Mouse (Mus musculus) olfactory bulb, adult 2 months (tissue): ENCODE results near the gene Bckdk. TPM values are rescaled to one million over a fixed set of nuclear protein-coding genes. Genes with fewer than 3 reads are reported as not detected.

Experiments
- H3K27ac ChIP-seq: fragments of 200-500 bp; 2 replicates; pipeline ENCODE4 v1.5.1; 2012; ENCODE audit warnings: low read depth, low read length; ENCODE audit not compliant: insufficient read depth
- H3K4me1 ChIP-seq: fragments of 200-500 bp; 2 replicates; pipeline ENCODE4 v1.6.1; 2012; ENCODE audit warnings: low read length; ENCODE audit not compliant: control insufficient read depth, insufficient read depth
- H3K4me3 ChIP-seq: fragments of 200-500 bp; 2 replicates; pipeline ENCODE4 v1.5.1; 2012; ENCODE audit warnings: mild to moderate bottlenecking, low read depth, low read length, moderate library complexity; ENCODE audit not compliant: insufficient read depth
- CTCF ChIP-seq: fragments of 200-500 bp; IDR thresholded peaks from 2 replicates; pipeline ENCODE4 v1.5.1; 2012; ENCODE audit warnings: low read depth, mild to moderate bottlenecking, low read length, moderate library complexity; ENCODE audit not compliant: insufficient read depth
- POLR2A ChIP-seq: fragments of 200-500 bp; IDR thresholded peaks from 2 replicates; pipeline ENCODE4 v1.6.1; 2012; ENCODE audit warnings: mild to moderate bottlenecking, low read depth, low read length, moderate library complexity; ENCODE audit not compliant: insufficient read depth
- WGBS: fragments of 180-500 bp; shearing (Covaris S2); methylation state at CpG from one replicate; pipeline ENCODE4 v1.1.7; 2018; 5-methylcytosine and 5-hydroxymethylcytosine counted together
- polyA plus RNA-seq: library from polyadenylated mRNA; stranded (reverse); fragments of >200 nt; gene quantifications from 2 replicates; pipeline ENCODE4 v1.2.4, GENCODE M21; 2012; ENCODE audit warnings: low replicate concordance; ENCODE audit not compliant: missing spikeins, insufficient read depth, insufficient read length

Bckdk gene
- polyA plus RNA-seq, 1 experiment = not detected

GRCm38 (mm10) chr7:127876041-127876466 lies 27.8 kb upstream of the Bckdk start, which contains the start of gene Zfp646:
Zfp646 (plus strand) TSS chr7:127876221.
- Histone ChIP-seq H3K27ac (peak within 1 kb of the TSS; percentile 86), H3K4me3 (peak within 1 kb of the TSS; percentile 90), H3K4me1 (peaks cover 3% of the 10 kb centered on the region; the same call in 1 of the 2 replicates)
- TF ChIP-seq CTCF (no peak), POLR2A (no peak)
- under 1% methylated on average over 41 of the region's 41 CpGs for WGBS

GRCm38 (mm10) chr7:127876467-127877348 lies 27.2 kb upstream of the Bckdk start, which contains the start of gene Zfp668:
Zfp668 (minus strand) TSS chr7:127876828.
- Histone ChIP-seq H3K4me3 (peak within 1 kb of the TSS; percentile 90), H3K4me1 (peaks cover 3% of the 10 kb centered on the region; the same call in 1 of the 2 replicates), H3K27ac (peak within 1 kb of the TSS; percentile 86)
- TF ChIP-seq POLR2A (no peak), CTCF (no peak)
- WGBS = under 1% methylated on average over 60 of the region's 60 CpGs

GRCm38 (mm10) chr7:127879301-127879700 lies 24.6 kb upstream of the Bckdk start:
- no peak overlapping the region for H3K4me3 ChIP-seq
- WGBS = 96% methylated on average over 9 of the region's 9 CpGs
- H3K4me1 ChIP-seq = peaks cover 17% of the 10 kb centered on the region
- H3K27ac ChIP-seq = no peak overlapping the region
- TF ChIP-seq POLR2A (no peak), CTCF (no peak)

GRCm38 (mm10) chr7:127880431-127880830 lies 23.5 kb upstream of the Bckdk start:
- H3K4me3 ChIP-seq = no peak overlapping the region
- 84% methylated on average over 12 of the region's 12 CpGs for WGBS
- TF ChIP-seq CTCF = no peak
- no peak for TF ChIP-seq POLR2A

GRCm38 (mm10) chr7:127885951-127886350 lies 17.9 kb upstream of the Bckdk start:
- peaks cover 22% of the 10 kb centered on the region for H3K4me1 ChIP-seq
- no peak overlapping the region for H3K27ac ChIP-seq
- H3K4me3 ChIP-seq = no peak overlapping the region
- TF ChIP-seq CTCF = no peak
- TF ChIP-seq POLR2A = no peak
- WGBS = 32% methylated on average over 6 of the region's 6 CpGs

More at GRCm38 (mm10) chr7:127880431-127880830, 23.5 kb upstream of the Bckdk start:
- Histone ChIP-seq H3K4me1 (peaks cover 20% of the 10 kb centered on the region), H3K27ac (no peak overlapping the region)

- WGBS = 89% methylated on average over 6 of the region's 6 CpGs
Observed at GRCm38 (mm10) chr7:127886551-127886950, 17.3 kb upstream of the Bckdk start.

GRCm38 (mm10) chr7:127887191-127887590 lies 16.7 kb upstream of the Bckdk start:
- Histone ChIP-seq H3K4me3 (no peak overlapping the region), H3K4me1 (peaks cover 22% of the 10 kb centered on the region), H3K27ac (no peak overlapping the region)
- no peak for TF ChIP-seq POLR2A
- WGBS = 81% methylated on average over 8 of the region's 8 CpGs

More at GRCm38 (mm10) chr7:127886551-127886950, 17.3 kb upstream of the Bckdk start:
- Histone ChIP-seq H3K27ac (no peak overlapping the region), H3K4me1 (peaks cover 22% of the 10 kb centered on the region), H3K4me3 (no peak overlapping the region)
- TF ChIP-seq POLR2A = no peak
- TF ChIP-seq CTCF = no peak

- no peak overlapping the region for H3K27ac ChIP-seq
- 77% methylated on average over 3 of the region's 3 CpGs for WGBS
- peaks cover 22% of the 10 kb centered on the region for H3K4me1 ChIP-seq
- TF ChIP-seq POLR2A = no peak
- H3K4me3 ChIP-seq = no peak overlapping the region
Observed at GRCm38 (mm10) chr7:127887781-127888180, 16.1 kb upstream of the Bckdk start.

- TF ChIP-seq CTCF (no peak), POLR2A (no peak)
- H3K4me3 ChIP-seq = no peak overlapping the region
- H3K4me1 ChIP-seq = peaks cover 13% of the 10 kb centered on the region
- H3K27ac ChIP-seq = no peak overlapping the region
- 65% methylated on average over 3 of the region's 3 CpGs for WGBS
Observed at GRCm38 (mm10) chr7:127888821-127889220, 15.1 kb upstream of the Bckdk start.

- TF ChIP-seq POLR2A (no peak), CTCF (no peak)
- peaks cover 8% of the 10 kb centered on the region for H3K4me1 ChIP-seq
- WGBS = 34% methylated on average over 4 of the region's 4 CpGs
Observed at GRCm38 (mm10) chr7:127890798-127891197, 13.1 kb upstream of the Bckdk start, which contains the start of gene Prss53. Prss53 (minus strand) TSS chr7:127890970.

More at GRCm38 (mm10) chr7:127890798-127891197, 13.1 kb upstream of the Bckdk start, which contains the start of gene Prss53:
- Histone ChIP-seq H3K4me3 (no peak within 1 kb of the TSS), H3K27ac (no peak within 1 kb of the TSS)
